Mouse (Mus musculus): Measurements from ENCODE around the gene Slc30a4. TPM values are rescaled to one million over a fixed set of nuclear protein-coding genes. Genes with fewer than 3 reads are reported as not detected.

Gene Slc30a4
- polyA plus RNA-seq, 1 experiment from 2014 or later, result 17.2 TPM

DNA sequence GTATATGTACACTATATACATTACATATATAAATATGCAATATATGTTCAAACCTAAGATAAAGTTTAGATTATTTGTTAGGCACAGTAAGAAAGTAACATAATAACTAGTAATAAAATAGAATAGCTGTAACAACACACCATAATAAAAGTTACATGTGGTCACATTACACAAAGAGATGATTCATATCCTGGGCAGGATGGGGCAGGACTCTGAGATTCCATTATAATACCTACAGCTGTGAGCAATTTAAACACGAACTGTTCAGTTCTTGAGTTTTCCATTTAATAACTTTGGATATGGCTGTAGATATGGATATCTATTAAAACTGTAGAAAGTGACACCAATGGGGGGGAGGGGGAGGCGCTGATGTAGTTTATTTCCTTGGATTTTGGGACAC lies 4.9 kb downstream of the Slc30a4 start:
- no peak overlapping the region for H3K4me2 ChIP-seq (ENCODE audit: low read depth, low read length)
- H3K4me3 ChIP-seq (ENCODE audit: low read depth, low read length), result no peak overlapping the region
- H3K36me3 ChIP-seq (ENCODE audit: control insufficient read depth, insufficient read depth, low read length), result no peaks in the 10 kb centered on the region
- H3K4me1 ChIP-seq (ENCODE audit: control insufficient read depth, insufficient read depth, low read length), result peaks cover 15% of the 10 kb centered on the region
- ATAC-seq (ENCODE audit: low read depth), result no peak
- no peaks in the 10 kb centered on the region for H3K27me3 ChIP-seq (replicated peaks; ENCODE audit: control insufficient read depth, insufficient read depth, low read length)
- DNase-seq (ENCODE audit: low spot score), result no peak
- WGBS, result 60% methylated on average over 2 of the region's 2 CpGs
- H3K9ac ChIP-seq (ENCODE audit: low read depth, low read length), result no peak overlapping the region
- H3K27ac ChIP-seq (replicated peaks; ENCODE audit: low read depth, low read length), result no peak overlapping the region
- no peaks in the 10 kb centered on the region for H3K9me3 ChIP-seq (ENCODE audit: control insufficient read depth, low read length)

DNA sequence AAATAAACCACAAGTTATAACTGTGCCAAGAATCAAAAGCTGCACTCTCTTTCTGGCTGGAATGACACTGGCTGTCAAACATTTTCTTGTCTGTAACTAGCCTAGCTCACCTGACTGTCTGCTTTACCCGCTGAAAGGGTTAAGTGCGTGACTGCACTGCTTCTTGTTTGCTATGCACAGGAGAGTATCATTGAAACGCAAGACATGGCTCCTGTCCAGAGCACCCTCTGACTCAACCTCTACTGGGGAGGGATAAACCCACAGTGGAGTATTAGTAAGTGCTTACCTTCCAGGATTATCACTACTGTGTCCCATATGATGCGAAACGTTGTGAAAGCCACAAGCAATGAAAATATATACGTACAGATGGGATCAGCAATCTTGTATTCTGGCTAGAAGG lies 15.8 kb downstream of the Slc30a4 start:
- ATAC-seq (ENCODE audit: low read depth), result no peak
- Histone ChIP-seq H3K27ac (replicated peaks; ENCODE audit: low read depth, low read length) (no peak overlapping the region), H3K9ac (ENCODE audit: low read depth, low read length) (no peak overlapping the region), H3K4me1 (ENCODE audit: control insufficient read depth, insufficient read depth, low read length) (no peaks in the 10 kb centered on the region), H3K4me3 (ENCODE audit: low read depth, low read length) (no peak overlapping the region), H3K36me3 (ENCODE audit: control insufficient read depth, insufficient read depth, low read length) (peaks cover 23% of the 10 kb centered on the region), H3K4me2 (ENCODE audit: low read depth, low read length) (no peak overlapping the region), H3K27me3 (replicated peaks; ENCODE audit: control insufficient read depth, insufficient read depth, low read length) (no peaks in the 10 kb centered on the region), H3K9me3 (ENCODE audit: control insufficient read depth, low read length) (peaks cover 6% of the 10 kb centered on the region)
- DNase-seq (ENCODE audit: low spot score), result no peak
- 74% methylated on average over 6 of the region's 6 CpGs for WGBS

- ATAC-seq (ENCODE audit: low read depth) (no peak), DNase-seq (ENCODE audit: low spot score) (no peak)
- Histone ChIP-seq H3K4me1 (ENCODE audit: control insufficient read depth, insufficient read depth, low read length) (no peaks in the 10 kb centered on the region), H3K4me3 (ENCODE audit: low read depth, low read length) (no peak overlapping the region), H3K9ac (ENCODE audit: low read depth, low read length) (no peak overlapping the region), H3K4me2 (ENCODE audit: low read depth, low read length) (no peak overlapping the region), H3K36me3 (ENCODE audit: control insufficient read depth, insufficient read depth, low read length) (peaks cover 23% of the 10 kb centered on the region), H3K9me3 (ENCODE audit: control insufficient read depth, low read length) (peaks cover 14% of the 10 kb centered on the region), H3K27ac (replicated peaks; ENCODE audit: low read depth, low read length) (no peak overlapping the region), H3K27me3 (replicated peaks; ENCODE audit: control insufficient read depth, insufficient read depth, low read length) (no peaks in the 10 kb centered on the region)
- WGBS, result 92% methylated on average over 1 of the region's 1 CpGs
These were observed 18.8 kb downstream of the Slc30a4 start for GRCm38 (mm10) chr2:122683641-122684040.

- 77% methylated on average over 2 of the region's 2 CpGs for WGBS
- ATAC-seq (ENCODE audit: low read depth), result no peak
- Histone ChIP-seq H3K4me2 (ENCODE audit: low read depth, low read length) (no peak overlapping the region), H3K36me3 (ENCODE audit: control insufficient read depth, insufficient read depth, low read length) (peaks cover 15% of the 10 kb centered on the region), H3K4me1 (ENCODE audit: control insufficient read depth, insufficient read depth, low read length) (no peaks in the 10 kb centered on the region), H3K9ac (ENCODE audit: low read depth, low read length) (no peak overlapping the region), H3K9me3 (ENCODE audit: control insufficient read depth, low read length) (peaks cover 14% of the 10 kb centered on the region), H3K4me3 (ENCODE audit: low read depth, low read length) (no peak overlapping the region), H3K27ac (replicated peaks; ENCODE audit: low read depth, low read length) (no peak overlapping the region), H3K27me3 (replicated peaks; ENCODE audit: control insufficient read depth, insufficient read depth, low read length) (no peaks in the 10 kb centered on the region)
- no peak for DNase-seq (ENCODE audit: low spot score)
These were observed 19.9 kb downstream of the Slc30a4 start for GRCm38 (mm10) chr2:122682520-122682919.

DNA sequence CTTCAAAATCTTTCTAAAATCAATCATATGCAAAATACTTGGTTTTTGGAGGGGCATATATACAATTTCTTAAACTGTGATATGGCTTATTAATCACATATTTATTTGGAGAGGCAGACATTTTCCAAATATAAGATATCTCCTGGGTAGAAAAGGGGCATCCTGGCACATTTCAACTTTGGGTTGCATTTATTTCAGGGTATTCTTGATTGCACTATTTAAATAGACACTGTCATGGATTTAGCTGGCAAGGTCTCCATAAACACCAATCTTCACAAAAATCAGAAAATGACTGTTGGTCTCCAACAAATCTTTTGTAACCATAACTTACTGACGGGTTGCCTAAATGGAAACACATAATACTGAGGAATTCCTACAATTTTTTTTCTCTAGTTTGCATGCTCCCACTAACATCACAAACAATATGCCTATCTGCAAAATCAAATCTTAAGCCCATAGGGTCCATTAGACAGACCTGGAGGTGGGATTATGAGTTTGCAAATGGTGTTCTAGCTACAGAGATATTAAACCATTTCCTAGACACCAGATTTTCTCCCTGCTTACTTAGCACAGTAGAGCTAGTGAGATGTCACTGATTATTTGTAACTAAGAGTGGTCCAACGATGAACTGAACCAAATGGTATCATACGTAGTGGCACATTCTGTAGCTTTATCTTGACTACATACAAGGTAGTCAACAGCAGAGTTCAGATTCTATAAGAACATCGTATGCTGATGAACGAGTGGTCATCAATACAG lies 20.9 kb downstream of the Slc30a4 start:
- no peak for DNase-seq (ENCODE audit: low spot score)
- H3K27me3 ChIP-seq (replicated peaks; ENCODE audit: control insufficient read depth, insufficient read depth, low read length), result no peaks in the 10 kb centered on the region
- H3K27ac ChIP-seq (replicated peaks; ENCODE audit: low read depth, low read length), result no peak overlapping the region
- ATAC-seq (ENCODE audit: low read depth), result no peak
- H3K9ac ChIP-seq (ENCODE audit: low read depth, low read length), result no peak overlapping the region
- H3K36me3 ChIP-seq (ENCODE audit: control insufficient read depth, insufficient read depth, low read length), result peaks cover 10% of the 10 kb centered on the region
- H3K4me3 ChIP-seq (ENCODE audit: low read depth, low read length), result no peak overlapping the region
- H3K4me2 ChIP-seq (ENCODE audit: low read depth, low read length), result no peak overlapping the region
- 85% methylated on average over 5 of the region's 5 CpGs for WGBS
- peaks cover 14% of the 10 kb centered on the region for H3K9me3 ChIP-seq (ENCODE audit: control insufficient read depth, low read length)
- H3K4me1 ChIP-seq (ENCODE audit: control insufficient read depth, insufficient read depth, low read length), result no peaks in the 10 kb centered on the region

DNA sequence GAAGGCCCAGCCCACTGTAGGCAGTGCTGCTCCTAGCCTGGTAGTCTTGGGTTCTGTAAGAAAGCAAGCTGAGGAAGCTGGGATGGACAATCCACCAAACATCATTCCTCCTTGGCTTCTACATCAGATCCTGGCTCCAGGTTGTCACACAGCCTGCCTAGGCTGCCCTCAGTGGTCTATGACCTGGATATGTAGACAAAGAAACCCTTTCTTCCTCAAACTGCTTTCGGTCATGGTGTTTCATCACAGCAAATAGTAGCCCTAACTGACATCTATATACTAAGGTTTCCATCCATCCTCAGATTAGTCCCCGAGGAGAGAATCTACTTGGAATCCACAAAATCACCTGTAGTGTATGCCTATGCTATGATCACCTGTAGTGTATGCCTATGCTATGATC lies 27.3 kb downstream of the Slc30a4 start:
- Histone ChIP-seq H3K9ac (ENCODE audit: low read depth, low read length) (no peak overlapping the region), H3K4me1 (ENCODE audit: control insufficient read depth, insufficient read depth, low read length) (no peaks in the 10 kb centered on the region), H3K36me3 (ENCODE audit: control insufficient read depth, insufficient read depth, low read length) (no peaks in the 10 kb centered on the region), H3K27ac (replicated peaks; ENCODE audit: low read depth, low read length) (no peak overlapping the region), H3K9me3 (ENCODE audit: control insufficient read depth, low read length) (no peaks in the 10 kb centered on the region), H3K4me2 (ENCODE audit: low read depth, low read length) (no peak overlapping the region), H3K4me3 (ENCODE audit: low read depth, low read length) (no peak overlapping the region), H3K27me3 (replicated peaks; ENCODE audit: control insufficient read depth, insufficient read depth, low read length) (no peaks in the 10 kb centered on the region)
- DNase-seq (ENCODE audit: low spot score) (no peak), ATAC-seq (ENCODE audit: low read depth) (no peak)
- 85% methylated on average over 2 of the region's 2 CpGs for WGBS

DNA sequence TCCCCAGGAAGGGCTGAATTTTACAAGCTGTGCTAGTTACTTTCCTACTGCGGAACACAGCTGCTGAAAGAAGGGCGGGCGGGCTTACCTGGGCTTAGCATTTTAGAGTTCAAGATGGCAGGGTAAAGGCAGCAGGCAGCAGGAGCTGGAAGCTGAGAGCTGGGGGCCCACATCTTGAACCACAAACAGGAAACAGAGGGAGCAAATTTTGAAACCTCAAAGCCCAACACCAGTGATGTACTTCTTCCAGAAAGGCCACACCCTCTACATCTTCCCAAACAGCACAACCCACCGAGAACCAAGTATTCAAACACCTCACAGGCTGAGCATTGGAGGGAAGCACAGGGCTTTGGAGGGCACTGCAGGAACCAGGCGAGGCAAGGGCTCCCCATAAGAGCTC lies 29.6 kb downstream of the Slc30a4 start:
- Histone ChIP-seq H3K27me3 (replicated peaks; ENCODE audit: control insufficient read depth, insufficient read depth, low read length) (no peaks in the 10 kb centered on the region), H3K9me3 (ENCODE audit: control insufficient read depth, low read length) (no peaks in the 10 kb centered on the region), H3K36me3 (ENCODE audit: control insufficient read depth, insufficient read depth, low read length) (no peaks in the 10 kb centered on the region), H3K9ac (ENCODE audit: low read depth, low read length) (no peak overlapping the region), H3K4me1 (ENCODE audit: control insufficient read depth, insufficient read depth, low read length) (no peaks in the 10 kb centered on the region), H3K4me3 (ENCODE audit: low read depth, low read length) (no peak overlapping the region), H3K4me2 (ENCODE audit: low read depth, low read length) (no peak overlapping the region), H3K27ac (replicated peaks; ENCODE audit: low read depth, low read length) (no peak overlapping the region)
- 73% methylated on average over 5 of the region's 5 CpGs for WGBS
- DNase-seq (ENCODE audit: low spot score) (no peak), ATAC-seq (ENCODE audit: low read depth) (no peak)

- Histone ChIP-seq H3K27ac (replicated peaks; ENCODE audit: low read depth, low read length) (no peak overlapping the region), H3K27me3 (replicated peaks; ENCODE audit: control insufficient read depth, insufficient read depth, low read length) (no peaks in the 10 kb centered on the region), H3K4me1 (ENCODE audit: control insufficient read depth, insufficient read depth, low read length) (no peaks in the 10 kb centered on the region), H3K9ac (ENCODE audit: low read depth, low read length) (no peak overlapping the region), H3K9me3 (ENCODE audit: control insufficient read depth, low read length) (no peaks in the 10 kb centered on the region), H3K4me3 (ENCODE audit: low read depth, low read length) (no peak overlapping the region), H3K4me2 (ENCODE audit: low read depth, low read length) (no peak overlapping the region), H3K36me3 (ENCODE audit: control insufficient read depth, insufficient read depth, low read length) (no peaks in the 10 kb centered on the region)
- DNase-seq (ENCODE audit: low spot score) (no peak), ATAC-seq (ENCODE audit: low read depth) (no peak)
- WGBS, result 57% methylated on average over 5 of the region's 5 CpGs
These were observed 30.7 kb downstream of the Slc30a4 start for GRCm38 (mm10) chr2:122671714-122672113.

GRCm38 (mm10) chr2:122667856-122668255 lies 34.6 kb downstream of the Slc30a4 start:
- 35% methylated on average over 5 of the region's 5 CpGs for WGBS
- no peak overlapping the region for H3K4me2 ChIP-seq (ENCODE audit: low read depth, low read length)
- H3K36me3 ChIP-seq (ENCODE audit: control insufficient read depth, insufficient read depth, low read length), result no peaks in the 10 kb centered on the region
- DNase-seq (ENCODE audit: low spot score), result peak; percentile 65
- H3K27ac ChIP-seq (replicated peaks; ENCODE audit: low read depth, low read length), result no peak overlapping the region
- no peaks in the 10 kb centered on the region for H3K9me3 ChIP-seq (ENCODE audit: control insufficient read depth, low read length)
- H3K27me3 ChIP-seq (replicated peaks; ENCODE audit: control insufficient read depth, insufficient read depth, low read length), result no peaks in the 10 kb centered on the region
- no peak for ATAC-seq (ENCODE audit: low read depth)
- H3K4me3 ChIP-seq (ENCODE audit: low read depth, low read length), result no peak overlapping the region
- H3K4me1 ChIP-seq (ENCODE audit: control insufficient read depth, insufficient read depth, low read length), result no peaks in the 10 kb centered on the region
- no peak overlapping the region for H3K9ac ChIP-seq (ENCODE audit: low read depth, low read length)

Measured in embryonic facial prominence, embryonic 14.5 days (tissue).